Mouse (Mus musculus): ENCODE results near the gene Adam1a.
A peak's percentile ranks its signal among the peaks of the same experiment; 100 is the strongest.

Gene Adam1a

GRCm38 (mm10) chr5:121500719-121501118 is 44.6 kb downstream of the Adam1a start:
- DNase-seq (ENCODE audit: low spot score in 2 of 2) = no peak

GRCm38 (mm10) chr5:121493305-121493704 is 52.0 kb downstream of the Adam1a start:
- DNase-seq (ENCODE audit: low spot score in 2 of 2) = no peak

GRCm38 (mm10) chr5:121484801-121485200 is 60.5 kb downstream of the Adam1a start:
- no peak for DNase-seq (ENCODE audit: low spot score in 2 of 2)

GRCm38 (mm10) chr5:121477680-121478079 is 67.6 kb downstream of the Adam1a start:
- DNase-seq (ENCODE audit: low spot score in 2 of 2) = peak; percentile 12 to 40

- no peak for DNase-seq (ENCODE audit: low spot score in 2 of 2)
Observed at GRCm38 (mm10) chr5:121476040-121476439, 69.2 kb downstream of the Adam1a start.

- no peak for DNase-seq (ENCODE audit: low spot score in 2 of 2)
Observed at GRCm38 (mm10) chr5:121474610-121475009, 70.7 kb downstream of the Adam1a start.

GRCm38 (mm10) chr5:121472411-121472810 is 72.9 kb downstream of the Adam1a start:
- DNase-seq (ENCODE audit: low spot score in 2 of 2) = no peak

GRCm38 (mm10) chr5:121469566-121469965 is 75.7 kb downstream of the Adam1a start:
- DNase-seq (ENCODE audit: low spot score in 2 of 2) = no peak
